Mouse (Mus musculus) heart, embryonic 13.5 days (tissue): ENCODE results near the gene Cdk2. TPM values are rescaled to one million over a fixed set of nuclear protein-coding genes. Genes with fewer than 3 reads are reported as not detected.

ENCODE experiments used
- ATAC-seq: fragments of 200-750 bp; cut with Nextera tagmentation; 2 replicates; pipeline ENCODE4 v1.8.0; 2017; ENCODE audit warnings: moderate TSS enrichment; ENCODE audit not compliant: insufficient number of reproducible peaks, low FRiP score, low TSS enrichment; ENCODE audit errors: extremely low read depth
- H3K27ac ChIP-seq: fragments of 300-500 bp; sonication (generic); replicated peaks from 2 replicates; pipeline ENCODE4 v1.5.1; 2015; ENCODE audit warnings: moderate library complexity, mild to moderate bottlenecking, inconsistent platforms
- H3K27me3 ChIP-seq: fragments of 300-500 bp; sonication (generic); replicated peaks from 2 replicates; pipeline ENCODE4 v1.6.1; 2015; ENCODE audit warnings: mild to moderate bottlenecking, inconsistent platforms
- H3K36me3 ChIP-seq: fragments of 300-500 bp; sonication (generic); 2 replicates; pipeline ENCODE4 v1.6.1; 2015; ENCODE audit warnings: mild to moderate bottlenecking, inconsistent platforms
- H3K4me1 ChIP-seq: fragments of 300-500 bp; sonication (generic); 2 replicates; pipeline ENCODE4 v1.6.1; 2015; ENCODE audit warnings: inconsistent platforms
- H3K4me2 ChIP-seq: fragments of 300-500 bp; sonication (generic); 2 replicates; pipeline ENCODE4 v1.6.1; 2015; ENCODE audit warnings: inconsistent platforms, mild to moderate bottlenecking, moderate library complexity
- H3K4me3 ChIP-seq: fragments of 300-500 bp; sonication (generic); 2 replicates; pipeline ENCODE4 v1.5.1; 2015; ENCODE audit warnings: moderate library complexity, mild to moderate bottlenecking, inconsistent platforms
- H3K9ac ChIP-seq: fragments of 300-500 bp; sonication (generic); 2 replicates; pipeline ENCODE4 v1.6.1; 2015; ENCODE audit warnings: inconsistent platforms, mild to moderate bottlenecking, moderate library complexity
- H3K9me3 ChIP-seq: fragments of 300-500 bp; sonication (generic); 2 replicates; pipeline ENCODE4 v1.6.1; 2016; ENCODE audit warnings: inconsistent platforms
- WGBS: fragments of 180-500 bp; shearing (Covaris S2); methylation state at CpG from one replicate; pipeline ENCODE4 v1.1.7; 2015; ENCODE audit warnings: mixed read lengths; 5-methylcytosine and 5-hydroxymethylcytosine counted together
- polyA plus RNA-seq: library from polyadenylated mRNA; unstranded; fragments of >200 nt; fragmentation: Nextera tagmentation; extraction: Ambion mirVana; gene quantifications from 2 replicates; pipeline ENCODE4 v1.2.1, GENCODE M21; 2015

The Cdk2 gene
- polyA plus RNA-seq: 86.6 and 92.0 TPM in 2 replicates

DNA sequence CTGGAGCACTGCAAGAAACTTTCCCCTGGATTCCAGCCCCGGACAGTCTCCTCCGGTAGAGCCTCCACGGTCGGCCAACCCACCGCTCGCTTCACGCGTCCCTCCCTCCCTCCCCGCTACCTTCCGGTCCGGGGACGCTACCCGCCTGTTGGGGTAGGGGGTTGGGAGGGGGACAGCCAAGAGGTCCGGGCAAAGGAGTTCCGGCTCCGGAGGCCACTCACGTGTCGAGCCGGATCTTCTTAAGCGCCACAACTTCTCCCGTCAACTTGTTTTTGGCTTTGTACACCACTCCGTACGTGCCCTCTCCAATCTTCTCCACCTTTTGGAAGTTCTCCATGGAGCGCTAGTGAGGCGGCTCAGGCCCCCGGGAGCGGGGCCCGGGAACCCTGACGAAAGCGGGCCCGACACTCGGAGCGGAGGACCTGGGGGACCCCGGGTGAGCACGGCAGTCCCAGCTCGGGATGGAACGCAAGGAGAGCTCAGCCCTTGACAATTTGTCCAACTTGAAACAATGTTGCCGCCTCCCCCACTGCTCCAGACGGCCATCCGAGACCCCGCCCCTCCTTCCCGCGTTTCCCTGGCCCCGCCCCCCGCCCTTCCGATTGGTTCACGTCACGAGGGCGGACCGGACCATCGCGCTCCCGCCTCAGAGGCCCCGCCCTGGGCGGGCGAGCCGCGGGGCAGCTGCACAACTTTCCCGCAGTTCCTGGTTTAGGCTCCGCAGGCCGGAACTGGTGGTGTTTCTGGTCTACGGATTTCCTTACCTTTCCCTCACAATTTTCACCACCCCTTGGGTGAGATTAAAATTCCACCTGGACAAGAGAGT, at the start of gene Cdk2:
Cdk2 (minus strand) TSS at position 541 of the 826 bp plus-strand sequence.
- under 1% methylated on average over 61 of the region's 62 CpGs for WGBS
- Histone ChIP-seq H3K27me3 (no peaks in the 10 kb centered on the region), H3K4me3 (peak within 1 kb of the TSS; percentile 93), H3K9ac (peak within 1 kb of the TSS; percentile 91), H3K9me3 (no peaks in the 10 kb centered on the region), H3K27ac (peak within 1 kb of the TSS; percentile 98), H3K4me1 (peaks cover 37% of the 10 kb centered on the region), H3K4me2 (peak within 1 kb of the TSS; percentile 74), H3K36me3 (peaks cover 38% of the 10 kb centered on the region)
- ATAC-seq: peak; percentile 91

DNA sequence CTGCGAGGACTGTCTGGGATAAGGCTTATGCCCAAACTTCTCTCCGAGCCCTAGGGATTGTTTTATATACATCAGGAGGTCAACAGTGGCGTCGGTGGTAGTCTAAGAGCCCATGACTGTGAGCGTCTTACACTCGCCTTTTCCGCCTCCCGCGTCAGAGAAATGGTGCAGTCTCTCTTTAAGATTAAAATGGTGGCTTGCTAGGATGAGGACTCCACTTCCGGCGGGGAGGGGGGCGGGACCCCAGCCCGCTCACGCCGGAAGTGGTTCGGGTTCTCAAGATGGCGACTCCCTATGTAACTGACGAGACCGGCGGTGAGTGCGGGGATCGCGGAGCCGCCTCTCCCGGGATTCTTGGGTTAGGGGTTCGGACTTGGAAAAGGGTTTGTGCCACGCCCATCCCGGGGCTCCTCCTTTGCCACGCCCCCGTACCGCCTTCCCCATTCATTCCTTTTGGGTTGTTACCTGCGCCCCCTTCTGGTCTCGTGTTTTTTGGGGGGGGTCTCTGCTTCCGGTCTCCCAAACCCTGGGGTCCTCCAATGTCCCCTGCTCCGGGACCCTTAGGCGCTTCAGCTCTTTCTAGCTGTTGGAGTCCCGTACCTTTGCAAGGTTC, 43.5 kb upstream of the Cdk2 start:
- peak overlapping the region; percentile 88 for H3K4me2 ChIP-seq
- H3K27me3 ChIP-seq: 0 out of 2 replicates have a peak, but pooled peaks cover 3% of the 10 kb centered on the region
- under 1% methylated on average over 37 of the region's 37 CpGs for WGBS
- H3K4me1 ChIP-seq: peaks cover 34% of the 10 kb centered on the region
- peak overlapping the region; percentile 89 for H3K9ac ChIP-seq
- peak overlapping the region; percentile 91 for H3K4me3 ChIP-seq
- H3K36me3 ChIP-seq: peaks cover 15% of the 10 kb centered on the region
- H3K9me3 ChIP-seq: no peaks in the 10 kb centered on the region
- ATAC-seq: peak; percentile 64
- H3K27ac ChIP-seq: peak overlapping the region; percentile 96

DNA sequence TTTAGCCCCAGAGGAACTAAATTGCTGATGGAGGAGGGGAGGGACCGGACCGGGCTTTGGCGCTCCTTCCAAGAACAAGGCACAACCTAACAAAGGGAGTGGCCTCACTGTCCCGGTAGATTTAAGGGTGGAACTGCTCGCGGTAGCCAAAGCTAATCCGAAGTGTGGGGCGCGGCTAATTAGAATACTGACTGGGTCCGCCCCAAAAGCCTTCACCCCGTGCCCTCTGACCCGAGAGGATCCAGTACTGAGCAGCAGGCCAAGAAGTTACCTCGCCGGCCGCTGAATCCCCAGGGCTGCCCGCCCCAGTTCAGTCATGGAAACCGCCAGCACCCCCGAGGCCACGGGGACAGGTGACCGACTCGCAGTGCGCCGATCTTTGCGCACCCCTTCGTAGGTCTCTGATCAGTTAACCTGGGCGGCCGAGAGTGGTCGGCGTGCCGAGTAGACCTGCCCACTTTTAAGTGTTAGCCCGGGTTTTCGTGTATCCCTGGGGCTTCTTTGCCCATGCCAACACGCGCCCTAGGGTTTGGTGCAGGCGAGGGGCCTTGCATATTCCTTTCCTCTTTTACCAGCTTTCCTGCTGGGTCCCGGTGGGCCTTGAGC, 42.9 kb upstream of the Cdk2 start, which contains the start of gene Pym1:
Pym1 (plus strand) TSS at position 244 of the 606 bp plus-strand sequence.
- peak within 1 kb of the TSS; percentile 88 for H3K4me2 ChIP-seq
- H3K27ac ChIP-seq: peak within 1 kb of the TSS; percentile 96
- H3K4me1 ChIP-seq: peaks cover 40% of the 10 kb centered on the region
- peaks cover 6% of the 10 kb centered on the region for H3K27me3 ChIP-seq
- WGBS: under 1% methylated on average over 36 of the region's 36 CpGs
- peak within 1 kb of the TSS; percentile 89 for H3K9ac ChIP-seq
- peak; percentile 38; the same call in 1 of the 2 replicates for ATAC-seq
- peaks cover 9% of the 10 kb centered on the region for H3K36me3 ChIP-seq
- no peaks in the 10 kb centered on the region for H3K9me3 ChIP-seq
- peak within 1 kb of the TSS; percentile 91 for H3K4me3 ChIP-seq

DNA sequence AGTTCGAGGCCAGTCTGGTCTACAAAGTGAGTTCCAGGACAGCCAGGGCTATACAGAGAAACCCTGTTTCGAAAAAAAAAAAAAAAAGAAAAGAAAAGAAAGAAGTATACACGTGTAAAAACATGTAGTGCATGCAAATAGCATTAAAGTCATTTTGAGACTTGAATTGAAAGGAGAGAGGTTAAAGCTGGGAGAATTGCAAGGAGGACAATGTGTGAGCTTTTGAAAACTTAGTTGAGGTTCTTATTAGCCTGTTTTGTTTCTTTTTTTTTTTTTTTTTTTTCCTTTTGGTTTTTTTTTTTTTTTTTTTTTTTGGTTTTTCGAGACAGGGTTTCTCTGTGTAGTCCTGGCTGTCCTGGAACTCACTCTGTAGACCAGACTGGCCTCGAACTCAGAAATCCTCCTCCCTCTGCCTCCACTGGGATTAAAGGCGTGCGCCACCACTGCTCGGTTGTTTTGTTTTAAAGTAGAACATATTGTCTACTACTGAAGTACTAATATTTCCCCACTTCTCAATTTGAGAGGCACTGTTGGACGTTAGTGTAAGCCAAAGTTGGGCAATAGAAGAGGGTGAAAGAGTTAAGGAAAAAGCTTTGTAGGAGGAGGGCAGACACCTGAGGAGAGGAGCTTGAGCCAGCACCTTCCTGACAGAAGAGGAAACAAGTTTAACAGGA, 42.3 kb upstream of the Cdk2 start:
- 37% methylated on average over 9 of the region's 9 CpGs for WGBS
- peaks cover 13% of the 10 kb centered on the region for H3K27me3 ChIP-seq
- no peak for ATAC-seq

DNA sequence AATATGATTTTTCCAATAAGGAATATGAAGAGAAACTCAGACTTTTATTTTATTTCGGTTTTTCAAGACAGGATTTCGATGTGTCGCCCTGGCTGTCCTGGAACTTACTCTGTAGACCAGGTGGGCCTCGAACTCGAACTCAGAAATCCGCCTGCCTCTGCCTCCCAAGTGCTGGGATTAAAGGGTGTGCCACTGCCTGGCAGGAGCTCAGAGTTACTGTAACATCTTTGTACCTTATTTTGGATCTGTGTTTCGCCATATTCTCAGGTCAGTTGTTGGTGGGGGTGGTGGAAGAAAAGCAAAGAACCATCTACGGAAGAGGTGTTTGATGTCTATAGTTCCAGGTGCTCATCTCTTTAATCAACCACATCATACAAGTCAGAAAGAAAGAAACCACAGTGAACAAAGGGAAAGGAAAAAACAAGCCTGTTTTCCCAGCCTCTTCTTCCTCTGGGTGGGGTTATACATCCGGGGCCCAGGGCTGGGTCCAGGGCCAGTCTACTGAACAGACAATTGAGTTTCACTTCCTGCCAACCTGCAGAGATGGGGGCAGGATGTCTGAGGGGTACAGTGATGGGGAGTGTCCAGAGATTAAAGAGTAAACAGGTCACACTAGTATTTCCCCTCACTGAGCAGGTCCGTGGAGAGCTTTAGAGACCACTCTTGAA, 41.2 kb upstream of the Cdk2 start:
- WGBS: 84% methylated on average over 10 of the region's 10 CpGs
- H3K27ac ChIP-seq: no peak overlapping the region
- peaks cover 18% of the 10 kb centered on the region for H3K27me3 ChIP-seq
- no peaks in the 10 kb centered on the region for H3K9me3 ChIP-seq
- H3K4me3 ChIP-seq: no peak overlapping the region
- peaks cover 44% of the 10 kb centered on the region for H3K4me1 ChIP-seq
- no peaks in the 10 kb centered on the region for H3K36me3 ChIP-seq
- no peak for ATAC-seq
- H3K4me2 ChIP-seq: no peak overlapping the region
- no peak overlapping the region for H3K9ac ChIP-seq

More for the DNA sequence above, 42.3 kb upstream of the Cdk2 start:
- H3K9ac ChIP-seq: peak overlapping the region; percentile 89
- peaks cover 44% of the 10 kb centered on the region for H3K4me1 ChIP-seq
- peak overlapping the region; percentile 96 for H3K27ac ChIP-seq
- H3K4me3 ChIP-seq: peak overlapping the region; percentile 91
- peak overlapping the region; percentile 88 for H3K4me2 ChIP-seq
- peaks cover 3% of the 10 kb centered on the region; the same call in 1 of the 2 replicates for H3K36me3 ChIP-seq
- H3K9me3 ChIP-seq: no peaks in the 10 kb centered on the region

- WGBS: 17% methylated on average over 18 of the region's 18 CpGs
- H3K4me1 ChIP-seq: peaks cover 41% of the 10 kb centered on the region
- H3K9me3 ChIP-seq: no peaks in the 10 kb centered on the region
- no peak for ATAC-seq
- H3K36me3 ChIP-seq: no peaks in the 10 kb centered on the region
- peak within 1 kb of the TSS; percentile 81 for H3K9ac ChIP-seq
- H3K27me3 ChIP-seq: peaks cover 18% of the 10 kb centered on the region
- peak within 1 kb of the TSS; percentile 44 for H3K27ac ChIP-seq
- H3K4me3 ChIP-seq: peak within 1 kb of the TSS; percentile 62
- H3K4me2 ChIP-seq: peak within 1 kb of the TSS; percentile 95
Observed at GRCm38 (mm10) chr10:128744680-128745601, 40.1 kb upstream of the Cdk2 start, which contains the start of gene Dgka. Gene Dgka, minus strand, starts transcription at chr10:128744855.

DNA sequence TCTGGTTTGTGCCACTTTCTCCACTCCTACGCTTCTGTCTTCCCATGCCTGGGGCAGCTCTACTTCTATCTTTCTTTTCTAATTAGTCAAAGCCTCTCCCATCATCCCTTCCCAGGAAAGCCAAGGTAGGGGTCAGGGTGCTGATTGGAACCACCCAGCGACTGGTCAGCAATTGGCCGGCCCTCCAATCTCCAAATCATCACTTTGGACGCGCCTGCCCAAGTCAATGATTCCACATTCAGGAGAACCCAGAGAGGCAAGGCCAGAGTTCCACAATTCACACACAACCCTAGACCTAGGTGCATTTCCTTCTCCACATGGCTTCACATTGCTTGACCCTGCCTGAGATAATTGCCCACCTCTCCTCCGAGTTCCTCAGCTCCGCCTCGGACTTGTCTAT, 39.4 kb upstream of the Cdk2 start:
- Histone ChIP-seq H3K36me3 (no peaks in the 10 kb centered on the region), H3K4me1 (peaks cover 34% of the 10 kb centered on the region), H3K27ac (peak overlapping the region; percentile 44), H3K4me3 (peak overlapping the region; percentile 62), H3K27me3 (peaks cover 18% of the 10 kb centered on the region), H3K9ac (peak overlapping the region; percentile 81), H3K9me3 (no peaks in the 10 kb centered on the region), H3K4me2 (peak overlapping the region; percentile 95)
- WGBS: 13% methylated on average over 8 of the region's 8 CpGs
- ATAC-seq: no peak

DNA sequence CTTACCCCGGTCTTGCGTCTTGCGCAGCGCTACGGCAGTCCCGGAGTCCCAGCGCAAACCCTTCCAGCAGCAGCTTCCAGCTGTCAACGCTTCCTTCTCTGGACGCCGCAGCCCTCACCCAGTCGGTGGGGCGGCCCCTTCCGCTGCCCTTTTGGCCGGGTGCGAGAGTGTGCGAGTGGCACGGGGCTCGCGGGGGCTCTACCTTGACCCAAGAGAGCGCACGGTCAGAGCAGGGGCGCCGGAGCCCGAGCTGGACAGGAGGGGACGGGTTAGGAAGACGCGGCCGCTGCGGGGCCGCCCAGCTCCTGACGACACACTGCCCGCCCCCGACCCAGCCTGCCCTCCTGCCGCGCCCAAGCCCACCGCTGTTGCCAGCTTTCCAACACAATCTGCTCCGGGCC, 39.0 kb upstream of the Cdk2 start:
- Histone ChIP-seq H3K36me3 (no peaks in the 10 kb centered on the region), H3K27ac (peak overlapping the region; percentile 44), H3K4me1 (peaks cover 30% of the 10 kb centered on the region), H3K9me3 (no peaks in the 10 kb centered on the region), H3K4me3 (peak overlapping the region; percentile 62), H3K4me2 (peak overlapping the region; percentile 95), H3K9ac (peak overlapping the region; percentile 81), H3K27me3 (peaks cover 18% of the 10 kb centered on the region)
- ATAC-seq: peak; percentile 27; the same call in 1 of the 2 replicates
- WGBS: under 1% methylated on average over 37 of the region's 37 CpGs

DNA sequence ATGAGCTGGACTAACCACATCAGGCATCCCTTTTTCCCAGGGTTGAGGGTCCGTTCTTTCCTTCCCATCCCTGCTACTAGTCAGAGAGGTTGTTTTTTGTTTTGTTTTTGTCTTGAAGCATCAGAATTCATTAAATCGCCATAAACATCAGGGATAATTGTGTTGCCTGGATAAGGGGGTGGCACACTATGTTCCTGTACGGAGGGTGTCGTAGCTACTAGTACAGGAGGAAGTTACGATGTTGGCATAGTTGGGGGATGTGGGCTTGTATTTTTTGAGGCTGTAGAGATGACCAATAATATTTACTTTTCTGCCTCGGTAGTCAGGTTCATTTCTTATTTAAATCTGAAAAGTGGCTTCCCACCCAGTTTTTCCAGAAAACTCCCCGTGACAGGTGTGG, 38.4 kb upstream of the Cdk2 start:
- H3K4me2 ChIP-seq: peak overlapping the region; percentile 95
- H3K27ac ChIP-seq: peak overlapping the region; percentile 44; the same call in 1 of the 2 replicates
- H3K4me3 ChIP-seq: peak overlapping the region; percentile 62
- peak overlapping the region; percentile 81 for H3K9ac ChIP-seq
- no peaks in the 10 kb centered on the region for H3K36me3 ChIP-seq
- no peaks in the 10 kb centered on the region for H3K9me3 ChIP-seq
- 4% methylated on average over 7 of the region's 7 CpGs for WGBS
- H3K4me1 ChIP-seq: peaks cover 30% of the 10 kb centered on the region
- peaks cover 18% of the 10 kb centered on the region for H3K27me3 ChIP-seq
- no peak for ATAC-seq
